Mouse (Mus musculus) lung, adult 2 months (tissue): Measurements from ENCODE around the gene Arhgap29. TPM values are rescaled to one million over a fixed set of nuclear protein-coding genes. Genes with fewer than 3 reads are reported as not detected.

Experiments
- DNase-seq: peaks from one replicate; pipeline ENCODE4 v3.0.0; 2022
- H3K4me1 ChIP-seq: fragments of 200-500 bp; 2 replicates; pipeline ENCODE4 v1.6.1; 2011; ENCODE audit warnings: low read length; ENCODE audit not compliant: control insufficient read depth, insufficient read depth
- H3K4me3 ChIP-seq: fragments of 200-500 bp; replicated peaks from 2 replicates; pipeline ENCODE3; 2011; ENCODE audit warnings: low read depth, mild to moderate bottlenecking, control low read depth, low read length; ENCODE audit errors: extremely low read depth
- CTCF ChIP-seq: fragments of 200-500 bp; IDR thresholded peaks from 2 replicates; pipeline ENCODE4 v1.5.1; 2011; ENCODE audit warnings: mild to moderate bottlenecking, low read length, control low read depth; ENCODE audit not compliant: insufficient read depth
- POLR2A ChIP-seq: fragments of 200-500 bp; IDR thresholded peaks from 2 replicates; pipeline ENCODE4 v1.6.1; 2011; ENCODE audit warnings: low read depth, mild to moderate bottlenecking, control low read depth, low read length, borderline replicate concordance; ENCODE audit errors: extremely low read depth
- WGBS: fragments of 180-500 bp; shearing (Covaris S2); methylation state at CpG from one replicate; pipeline ENCODE4 v1.1.7; 2018; 5-methylcytosine and 5-hydroxymethylcytosine counted together
- polyA plus RNA-seq: library from polyadenylated mRNA; depleted of rRNA; stranded (reverse); fragments of >200 nt; gene quantifications from 2 replicates; pipeline ENCODE4 v1.2.3, GENCODE M21; 2012; rRNA removed

Arhgap29 gene
- polyA plus RNA-seq, 1 experiment = 73.8 TPM

DNA sequence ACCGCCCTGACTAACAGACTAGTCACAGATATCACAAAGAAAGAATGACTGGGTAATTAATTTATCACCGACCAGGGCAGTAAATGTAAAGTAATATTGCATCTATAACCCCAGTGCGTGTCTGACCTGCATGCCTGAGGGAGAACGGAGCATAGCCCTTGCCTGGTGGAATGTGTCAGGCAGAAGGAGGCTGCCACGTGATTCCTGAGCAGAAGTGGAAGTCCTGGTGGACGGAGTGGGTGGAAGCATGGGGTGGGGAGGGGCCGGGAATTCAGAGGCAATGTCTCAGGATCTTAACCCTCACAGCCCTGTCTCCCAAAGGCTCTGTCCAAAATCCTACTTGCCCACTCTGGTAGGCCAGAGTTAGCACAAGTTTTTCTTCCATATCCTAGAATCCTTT is 95.1 kb downstream of the Arhgap29 start:
- WGBS = 38% methylated on average over 7 of the region's 7 CpGs
- Histone ChIP-seq H3K4me1 (peaks cover 17% of the 10 kb centered on the region), H3K4me3 (no peak overlapping the region)
- no peak for TF ChIP-seq POLR2A
- peak; percentile 38 for DNase-seq

DNA sequence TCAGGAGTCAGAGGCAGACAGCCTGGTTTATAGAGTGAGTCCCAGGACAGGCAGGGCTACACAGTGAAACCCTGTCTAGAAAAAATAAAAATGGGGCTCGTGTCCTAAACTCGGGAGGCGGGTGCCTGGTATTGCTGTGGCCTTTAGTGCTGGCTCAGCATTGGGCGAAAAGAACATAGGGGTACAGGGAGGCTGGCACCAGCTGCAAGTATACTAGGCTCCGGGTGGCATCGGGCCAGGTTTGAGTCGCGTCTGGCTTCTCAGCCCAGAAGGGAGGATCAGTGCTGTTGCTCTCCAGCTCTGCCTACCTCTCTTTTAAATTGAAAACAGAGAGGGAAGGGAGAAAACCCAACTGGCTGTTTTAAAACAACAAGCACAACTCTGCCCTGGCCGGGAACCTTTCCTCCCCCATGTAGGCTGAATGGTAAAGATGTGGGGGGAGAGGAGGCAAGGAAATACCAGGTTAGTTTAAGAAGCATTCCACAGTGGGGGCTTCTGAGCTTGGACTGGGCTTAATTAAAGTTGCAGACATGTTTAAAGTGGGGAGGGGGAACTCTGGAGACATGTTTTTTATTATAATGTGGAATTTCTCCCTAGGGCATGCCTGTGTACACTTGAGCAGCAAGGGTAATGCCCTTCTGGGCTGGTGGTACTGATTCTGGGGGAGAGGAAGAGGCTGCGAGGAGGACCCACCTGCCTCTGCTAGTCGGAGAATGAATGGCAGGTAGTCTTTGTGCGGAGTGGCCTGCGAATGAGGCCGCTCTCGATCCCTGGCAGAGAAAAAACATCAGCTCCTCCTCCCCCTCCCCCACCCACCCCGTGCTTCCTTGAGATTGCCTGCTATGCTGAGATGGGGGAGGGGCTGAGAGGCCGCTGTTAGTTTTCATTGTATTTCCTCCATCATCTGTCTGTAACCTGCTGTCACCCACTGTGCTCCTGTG is 95.8 kb downstream of the Arhgap29 start:
- WGBS = 25% methylated on average over 17 of the region's 17 CpGs
- peak; percentile 49 for DNase-seq
- TF ChIP-seq CTCF = no peak
- no peak for TF ChIP-seq POLR2A
- H3K4me1 ChIP-seq = peaks cover 17% of the 10 kb centered on the region
- H3K4me3 ChIP-seq = no peak overlapping the region

DNA sequence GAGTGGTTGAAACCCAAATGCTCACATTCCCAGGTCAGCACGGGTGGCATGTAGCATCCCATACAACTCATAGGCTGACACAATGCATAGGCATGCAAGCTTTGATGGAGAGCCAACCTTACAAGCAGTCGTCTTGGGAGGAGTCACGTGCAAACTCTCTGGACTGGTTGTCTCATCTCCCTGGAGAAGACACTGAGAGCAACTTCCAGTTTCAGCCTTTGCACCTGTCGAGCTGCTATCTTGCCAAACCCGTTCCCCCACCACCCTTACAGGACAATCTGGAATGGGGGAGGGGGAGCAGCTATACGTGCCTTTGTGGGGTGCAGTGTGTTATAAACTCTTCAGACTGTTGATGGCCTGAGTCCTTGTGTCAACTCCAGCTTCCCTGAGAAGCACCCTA is 96.8 kb downstream of the Arhgap29 start:
- WGBS = 59% methylated on average over 6 of the region's 6 CpGs
- H3K4me3 ChIP-seq = no peak overlapping the region
- TF ChIP-seq POLR2A = no peak
- no peak for TF ChIP-seq CTCF
- peaks cover 17% of the 10 kb centered on the region for H3K4me1 ChIP-seq
- DNase-seq = no peak

DNA sequence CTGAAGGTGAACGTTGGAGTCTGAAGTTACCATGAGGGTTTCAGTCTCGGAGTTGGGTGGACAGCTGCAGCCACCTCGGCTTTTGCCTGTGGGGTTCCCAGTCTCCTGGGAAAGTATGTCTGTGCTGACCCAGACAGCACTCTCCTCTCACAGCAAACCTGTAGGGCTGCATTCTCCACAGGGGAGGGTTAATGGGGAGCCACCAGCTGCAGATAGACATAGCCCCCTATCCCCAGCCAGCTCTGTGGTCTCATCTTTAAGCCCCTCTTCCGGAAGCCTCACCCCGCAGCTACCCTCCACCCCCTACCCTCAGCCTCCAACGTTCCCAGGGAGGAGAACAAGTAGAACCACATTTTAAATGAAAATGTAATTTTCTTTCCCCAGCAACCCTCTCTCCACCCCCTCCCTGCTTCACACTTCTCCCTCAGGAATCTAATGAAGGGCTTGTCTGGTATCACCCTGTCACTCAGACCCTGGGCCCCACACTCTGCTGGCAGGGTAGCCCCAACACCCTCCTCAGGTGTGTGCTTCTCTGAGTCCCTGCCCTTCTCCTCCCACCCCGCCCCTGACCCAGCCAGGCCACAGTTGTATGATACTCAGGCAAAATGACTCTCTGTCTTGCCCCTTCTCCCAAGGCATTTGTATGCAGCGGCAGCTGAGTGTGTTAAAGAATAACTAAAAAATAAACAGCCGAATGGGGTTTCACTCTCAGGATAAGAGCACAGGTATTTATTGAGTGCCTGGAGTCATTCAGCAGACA is 106.3 kb downstream of the Arhgap29 start:
- DNase-seq = no peak
- 65% methylated on average over 9 of the region's 9 CpGs for WGBS
- H3K4me3 ChIP-seq = no peak overlapping the region
- H3K4me1 ChIP-seq = no peaks in the 10 kb centered on the region
- TF ChIP-seq POLR2A = no peak
- no peak for TF ChIP-seq CTCF

DNA sequence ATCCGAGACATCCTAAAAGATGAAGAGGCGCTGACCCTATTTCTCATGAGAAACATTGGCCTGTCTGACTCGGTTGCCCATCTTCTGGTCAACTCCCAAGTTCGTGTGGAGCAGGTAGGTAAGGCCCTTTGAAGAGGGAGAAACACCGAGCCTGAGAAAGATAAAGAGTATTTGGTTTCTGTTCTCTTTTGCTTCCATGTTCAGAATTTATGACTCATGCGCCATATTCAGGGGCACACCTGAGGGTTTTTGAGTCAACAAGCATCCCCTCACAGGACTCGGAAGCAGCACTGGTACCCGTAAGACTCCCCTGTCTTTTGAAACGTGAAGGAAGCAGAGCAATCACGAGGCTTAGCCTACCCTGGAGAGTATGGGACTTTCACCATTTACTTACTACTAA is 110.2 kb downstream of the Arhgap29 start:
- WGBS = 84% methylated on average over 10 of the region's 10 CpGs
- H3K4me3 ChIP-seq = no peak overlapping the region
- DNase-seq = no peak
- peaks cover 3% of the 10 kb centered on the region; the same call in 1 of the 2 replicates for H3K4me1 ChIP-seq
- no peak for TF ChIP-seq CTCF
- TF ChIP-seq POLR2A = no peak

DNA sequence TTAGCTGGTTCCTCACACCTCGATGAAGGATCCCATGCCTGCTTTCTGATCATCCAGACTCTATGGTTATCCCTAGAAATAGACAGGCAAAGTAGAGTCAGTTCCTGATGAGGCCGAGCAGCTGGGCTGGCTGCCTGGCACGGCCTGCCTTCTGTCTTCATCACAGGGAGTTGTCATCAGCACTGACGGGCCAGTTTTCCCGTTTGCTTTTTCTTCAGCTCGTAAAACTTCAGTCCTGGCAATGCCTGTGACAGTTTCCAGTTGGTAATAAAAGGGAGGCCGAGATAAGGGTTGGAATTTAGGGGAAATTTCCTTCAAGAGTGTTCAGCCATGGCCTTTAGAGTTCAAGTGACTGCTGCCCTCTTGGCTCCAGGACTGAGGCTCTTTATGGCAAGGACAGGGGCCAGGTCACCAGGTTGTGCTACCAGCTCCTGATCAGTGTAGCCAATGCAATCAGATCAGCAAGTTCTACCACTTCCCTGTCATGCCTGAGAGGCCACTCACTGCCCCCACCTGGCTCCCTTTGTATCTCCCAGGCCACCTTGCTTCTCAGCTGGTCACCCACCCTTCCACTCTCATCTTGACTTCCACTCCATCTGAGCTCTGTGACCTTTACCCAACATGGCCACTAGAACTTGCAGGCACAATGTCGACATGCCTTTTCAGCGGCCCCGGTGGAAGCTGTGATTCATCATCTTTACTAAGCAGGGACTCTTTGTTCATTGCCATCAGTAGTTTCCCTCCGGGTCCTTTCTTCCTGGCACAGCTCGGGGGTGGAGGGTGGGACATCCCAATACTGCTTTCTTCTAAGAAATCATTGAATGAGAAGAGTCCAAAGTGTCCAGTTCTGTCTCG is 112.4 kb downstream of the Arhgap29 start:
- Histone ChIP-seq H3K4me3 (no peak overlapping the region), H3K4me1 (peaks cover 3% of the 10 kb centered on the region; the same call in 1 of the 2 replicates)
- no peak for TF ChIP-seq CTCF
- no peak for TF ChIP-seq POLR2A
- no peak for DNase-seq
- WGBS = 48% methylated on average over 13 of the region's 13 CpGs

Other genes with a start within 250 kb of the Arhgap29 start
- 35.4 and 42.7 TPM in 2 replicates for gene F3, start 229.0 kb upstream of the Arhgap29 start, polyA plus RNA-seq
- gene Abcd3, start 137.2 kb upstream of the Arhgap29 start, polyA plus RNA-seq = 8.3 and 18.2 TPM in 2 replicates
- 5.1 and 5.2 TPM in 2 replicates for gene Abca4, start 91.9 kb downstream of the Arhgap29 start, polyA plus RNA-seq